Mouse (Mus musculus) yolk sac, embryonic 10.5 days (tissue): Measurements from ENCODE around the gene Morn5.

Experiments used
- DNase-seq: peaks from one replicate; pipeline ENCODE4 v3.0.0-alpha.2; 2017; ENCODE audit warnings: low spot score

Gene Morn5

DNA sequence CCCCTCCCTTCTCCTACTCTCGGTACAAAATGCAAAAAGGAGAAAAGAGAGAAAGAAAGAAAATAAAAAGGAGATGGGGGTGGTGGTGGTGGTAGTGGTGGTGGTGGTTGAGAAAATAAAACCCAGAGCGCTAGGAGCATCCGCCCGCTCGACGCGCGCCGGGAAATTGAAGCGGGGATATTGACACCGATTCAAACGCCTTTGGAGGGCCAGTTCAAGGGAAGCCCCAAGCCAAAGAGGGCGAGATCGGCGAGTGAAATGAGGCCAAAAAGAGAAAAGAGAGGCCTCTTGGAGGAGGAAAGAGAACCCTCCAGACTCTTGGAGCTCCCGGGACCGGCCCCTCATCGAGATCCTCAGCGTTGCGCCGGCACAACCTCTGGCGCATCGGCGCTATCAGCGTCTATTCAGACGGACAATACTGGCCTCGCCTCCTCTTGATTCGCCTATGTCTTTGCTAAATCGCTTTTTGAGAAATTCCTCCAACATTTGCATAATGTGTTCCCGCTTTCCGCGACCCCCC lies 55.2 kb downstream of the Morn5 start:
- no peak for DNase-seq

DNA sequence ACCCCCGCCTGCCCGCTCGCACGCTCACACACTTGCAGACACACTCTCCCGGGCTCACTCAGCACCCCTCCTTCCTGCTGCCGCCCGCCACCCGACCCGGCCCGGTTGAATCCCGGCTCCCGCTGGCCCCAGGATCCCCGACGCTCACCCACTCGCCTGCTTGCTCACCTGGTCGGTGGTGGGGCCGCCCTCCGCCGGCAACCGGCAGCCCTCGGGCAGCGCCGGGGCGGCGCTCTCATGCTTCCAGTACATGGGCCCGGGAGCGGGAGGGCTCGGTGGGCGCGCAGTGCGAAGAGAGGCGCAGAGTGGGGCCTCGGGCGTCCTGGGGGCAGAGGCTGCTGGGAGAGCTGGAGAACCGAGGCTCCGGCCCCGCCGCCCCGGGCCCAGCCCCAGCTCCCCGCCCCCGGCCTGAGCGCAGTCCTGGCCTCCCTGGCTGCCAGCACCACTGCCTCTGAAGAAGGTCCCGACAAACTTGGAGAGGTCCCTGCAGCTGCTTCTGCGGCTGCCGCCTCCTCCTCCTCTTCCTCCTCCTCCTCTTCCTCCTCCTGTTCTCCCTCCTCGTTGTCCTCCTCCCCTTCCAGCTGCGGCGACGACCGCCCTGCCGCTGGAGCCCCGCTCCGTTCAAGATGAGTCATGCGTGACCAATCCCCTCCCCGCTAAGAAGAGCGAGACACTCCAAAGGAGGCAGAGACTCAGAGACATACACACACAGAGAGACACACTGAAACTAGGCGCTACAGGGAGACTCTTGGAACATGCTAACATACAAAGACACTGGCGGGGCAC lies 55.9 kb downstream of the Morn5 start, which contains the start of gene Lhx6:
Lhx6 (minus strand) TSS at position 453 of the 786 bp plus-strand sequence.
- peak; percentile 13 for DNase-seq

DNA sequence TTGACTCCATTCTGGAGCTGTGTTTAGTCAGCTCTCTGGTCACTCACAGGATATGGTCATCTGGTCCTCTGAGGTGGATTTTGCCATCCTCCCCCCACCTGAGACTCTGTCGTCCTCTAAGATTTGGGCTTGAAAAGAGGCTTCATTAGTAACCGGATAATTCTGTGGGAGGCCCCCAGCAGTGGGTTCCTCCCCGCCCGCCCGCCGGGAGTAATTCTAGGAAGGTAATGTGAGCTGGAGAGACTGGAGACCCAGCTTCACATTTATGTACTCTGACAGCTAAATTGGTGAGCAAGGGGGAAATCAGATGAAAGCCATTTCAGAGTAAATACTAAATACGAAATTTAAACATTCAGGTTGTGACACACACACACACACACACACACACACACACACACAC lies 59.4 kb downstream of the Morn5 start:
- DNase-seq: no peak

DNA sequence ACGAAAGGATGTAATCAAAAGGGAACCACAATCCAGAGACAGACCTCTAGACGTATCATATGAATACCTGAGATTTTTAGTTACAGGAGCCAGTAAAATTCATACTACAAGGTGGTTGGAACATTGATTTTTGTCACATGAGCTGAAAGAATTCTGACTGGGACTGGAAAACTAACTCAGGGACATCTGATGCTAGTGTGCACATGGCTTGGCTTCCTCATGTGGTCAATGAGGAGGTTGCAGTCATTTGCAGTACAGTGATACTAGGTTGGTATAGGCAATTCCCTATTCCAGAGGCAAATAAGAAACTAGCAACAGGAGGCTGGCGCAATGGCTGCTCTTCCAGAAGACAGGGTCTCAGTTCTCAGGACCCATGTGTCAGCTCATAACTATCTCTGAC lies 63.4 kb downstream of the Morn5 start:
- no peak for DNase-seq

DNA sequence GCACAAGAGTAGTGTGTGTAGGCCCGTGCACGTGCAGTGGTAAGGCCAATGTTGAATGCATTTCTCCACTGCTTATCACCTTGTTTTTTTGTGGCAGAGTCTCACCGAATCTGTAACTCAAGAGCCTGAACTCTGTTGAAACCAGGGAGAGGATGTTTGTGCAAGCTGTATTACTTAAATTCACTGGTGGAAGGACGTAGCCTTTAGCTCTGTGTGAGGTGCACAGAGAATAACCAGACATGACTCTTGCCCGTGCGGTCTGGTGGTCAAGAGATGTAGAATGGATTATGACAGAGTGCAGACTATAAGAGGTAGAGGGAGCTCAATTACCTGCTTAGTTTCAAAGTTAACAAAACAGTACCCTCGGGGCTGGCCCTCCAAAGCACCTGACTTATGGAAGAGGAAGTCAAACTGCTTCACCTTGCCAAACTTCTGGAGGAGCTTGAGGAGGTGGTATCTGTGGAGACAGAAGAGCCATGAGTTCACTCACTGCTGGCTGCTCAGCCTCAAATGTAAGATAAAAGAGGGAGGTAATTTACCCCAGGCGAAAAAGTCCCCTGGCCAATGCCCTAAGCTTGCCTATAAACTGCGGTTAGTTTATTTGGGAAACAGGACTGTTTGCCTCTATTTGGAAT lies 77.7 kb downstream of the Morn5 start:
- no peak for DNase-seq

DNA sequence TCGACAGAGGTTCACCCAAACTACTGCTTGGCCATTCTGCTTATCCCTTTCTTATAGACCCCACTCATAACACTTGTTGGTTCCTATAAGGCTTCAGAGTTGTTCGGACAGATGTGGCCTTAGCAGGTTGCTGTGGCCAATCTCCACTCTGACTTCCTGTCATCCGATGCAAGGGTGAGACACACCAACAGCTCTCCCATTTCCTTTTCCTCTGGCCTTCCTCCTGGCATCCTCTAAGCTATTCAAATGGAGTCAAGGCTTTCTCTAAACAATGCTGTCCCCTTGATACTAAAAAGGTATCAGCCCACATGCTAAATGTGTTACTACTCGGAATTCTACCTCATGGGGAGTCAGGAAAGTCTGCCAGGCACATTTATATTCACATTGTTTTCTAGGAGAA lies 78.7 kb downstream of the Morn5 start:
- DNase-seq: no peak

DNA sequence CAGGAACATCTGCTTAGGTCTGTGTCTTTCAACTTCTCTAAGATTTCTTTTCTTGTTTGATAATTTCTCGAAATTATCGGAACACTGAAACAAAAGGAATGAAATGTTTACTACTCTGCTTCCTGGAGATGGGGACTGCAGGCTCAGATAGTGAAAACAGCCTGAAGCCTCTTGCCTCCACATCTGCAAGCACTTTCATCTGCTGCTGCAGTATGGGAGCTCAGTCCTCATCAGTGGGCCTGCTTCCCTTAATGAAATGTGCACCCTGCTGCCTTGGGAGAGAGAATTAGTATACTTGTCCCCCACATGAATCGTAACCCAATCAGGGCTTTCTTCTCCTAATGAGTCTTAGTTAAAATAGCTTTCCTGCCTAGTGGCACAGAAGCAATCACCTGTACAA lies 79.8 kb downstream of the Morn5 start:
- DNase-seq: no peak
